Mouse (Mus musculus) left cerebral cortex, adult 18-20 months (tissue): Measurements from ENCODE around the gene Bcl3. TPM values are rescaled to one million over a fixed set of nuclear protein-coding genes. Genes with fewer than 3 reads are reported as not detected.
A peak's percentile ranks its signal among the peaks of the same experiment; 100 is the strongest.

ENCODE experiments used
- DNase-seq, 2 experiments: peaks; one replicate each; pipeline ENCODE4 v3.0.0; 2021 to 2022; ENCODE audit warnings: low spot score in 2 of 2, mixed read lengths in 1 of 2
- total RNA-seq, 2 experiments: library from RNA; stranded (reverse); gene quantifications; 2 replicates each; pipeline ENCODE4 v1.2.3; 2021

The Bcl3 gene
- total RNA-seq, 2 experiments from 2014 or later, result 0.91 to 1.1 TPM

GRCm38 (mm10) chr7:19836843-19837242, 14.3 kb upstream of the Bcl3 start:
- DNase-seq, result no peak

GRCm38 (mm10) chr7:19834055-19834454, 11.5 kb upstream of the Bcl3 start:
- no peak for DNase-seq

- no peak for DNase-seq
Observed at GRCm38 (mm10) chr7:19831837-19832236, 9.3 kb upstream of the Bcl3 start.

- no peak for DNase-seq
Observed at GRCm38 (mm10) chr7:19830682-19831156, 8.1 kb upstream of the Bcl3 start.

GRCm38 (mm10) chr7:19829694-19830093, 7.1 kb upstream of the Bcl3 start:
- DNase-seq, result no peak

GRCm38 (mm10) chr7:19826756-19827155, 4.2 kb upstream of the Bcl3 start:
- DNase-seq, result no peak

- DNase-seq, result peak in 1 of 2 experiments; percentile 20
Observed at GRCm38 (mm10) chr7:19824182-19824973, 1.8 kb upstream of the Bcl3 start.

GRCm38 (mm10) chr7:19823256-19824181, 949 bp upstream of the Bcl3 start:
- DNase-seq, result no peak

GRCm38 (mm10) chr7:19822193-19822592, 377 bp downstream of the Bcl3 start:
- no peak for DNase-seq

- DNase-seq, result no peak
Observed at GRCm38 (mm10) chr7:19821633-19822032, 937 bp downstream of the Bcl3 start.

- DNase-seq, result no peak
Observed at GRCm38 (mm10) chr7:19820347-19821048, 2.1 kb downstream of the Bcl3 start.

GRCm38 (mm10) chr7:19818875-19819274, 3.7 kb downstream of the Bcl3 start:
- no peak for DNase-seq

GRCm38 (mm10) chr7:19818440-19818839, 4.1 kb downstream of the Bcl3 start:
- no peak for DNase-seq

GRCm38 (mm10) chr7:19817382-19818105, 5.0 kb downstream of the Bcl3 start:
- DNase-seq, result peak in 1 of 2 experiments; percentile 36

GRCm38 (mm10) chr7:19816224-19816771, 6.3 kb downstream of the Bcl3 start:
- DNase-seq, result peak; percentile 44 to 45

- no peak for DNase-seq
Observed at GRCm38 (mm10) chr7:19815296-19816223, 7.0 kb downstream of the Bcl3 start.

GRCm38 (mm10) chr7:19813579-19814122, 8.9 kb downstream of the Bcl3 start:
- no peak for DNase-seq

- no peak for DNase-seq
Observed at GRCm38 (mm10) chr7:19813161-19813560, 9.4 kb downstream of the Bcl3 start.

- peak; percentile 20 to 30 for DNase-seq
Observed at GRCm38 (mm10) chr7:19811114-19811513, 11.5 kb downstream of the Bcl3 start.
